Mouse (Mus musculus) midbrain, postnatal 0 days (tissue): ENCODE results near the gene Adcy3. TPM values are rescaled to one million over a fixed set of nuclear protein-coding genes. Genes with fewer than 3 reads are reported as not detected.

Experiments
- ATAC-seq: fragments of 200-750 bp; cut with Nextera tagmentation; 2 replicates; pipeline ENCODE4 v1.8.0; 2017; ENCODE audit warnings: moderate number of reproducible peaks, mild to moderate bottlenecking, moderate TSS enrichment, moderate library complexity; ENCODE audit not compliant: low FRiP score
- DNase-seq: peaks from one replicate; pipeline ENCODE4 v3.0.0-alpha.2; 2015; ENCODE audit warnings: low spot score
- H3K27ac ChIP-seq: fragments of 300-500 bp; sonication (generic); 2 replicates; pipeline ENCODE4 v1.5.1; 2014; ENCODE audit warnings: low read depth, mild to moderate bottlenecking, low read length, mixed read lengths
- H3K27me3 ChIP-seq: fragments of 300-500 bp; sonication (generic); 2 replicates; pipeline ENCODE4 v1.6.1; 2014; ENCODE audit warnings: low read length, control low read depth, mixed read lengths; ENCODE audit not compliant: insufficient read depth
- H3K36me3 ChIP-seq: fragments of 300-500 bp; sonication (generic); 2 replicates; pipeline ENCODE4 v1.6.1; 2014; ENCODE audit warnings: low read length, control low read depth, mixed read lengths; ENCODE audit not compliant: insufficient read depth
- H3K4me1 ChIP-seq: fragments of 300-500 bp; sonication (generic); 2 replicates; pipeline ENCODE4 v1.6.1; 2014; ENCODE audit warnings: mild to moderate bottlenecking, control low read depth, antibody characterized with exemption, low read length, mixed read lengths; ENCODE audit not compliant: insufficient read depth
- H3K4me2 ChIP-seq: fragments of 300-500 bp; sonication (generic); 2 replicates; pipeline ENCODE4 v1.6.1; 2014; ENCODE audit warnings: low read depth, mild to moderate bottlenecking, low read length, mixed read lengths; ENCODE audit not compliant: poor library complexity, severe bottlenecking
- H3K4me3 ChIP-seq: fragments of 300-500 bp; sonication (generic); 2 replicates; pipeline ENCODE4 v1.5.1; 2014; ENCODE audit warnings: low read depth, mild to moderate bottlenecking, low read length, moderate library complexity
- H3K9ac ChIP-seq: fragments of 300-500 bp; sonication (generic); replicated peaks from 2 replicates; pipeline ENCODE4 v1.6.1; 2014; ENCODE audit warnings: mild to moderate bottlenecking, low read length, moderate library complexity, mixed read lengths; ENCODE audit not compliant: poor library complexity, severe bottlenecking
- H3K9me3 ChIP-seq: fragments of 300-500 bp; sonication (generic); 2 replicates; pipeline ENCODE4 v1.6.1; 2016; ENCODE audit warnings: low read length, control low read depth
- CTCF ChIP-seq: IDR thresholded peaks from 2 replicates; pipeline ENCODE4 v1.5.1; 2016; ENCODE audit warnings: antibody characterized with exemption, mild to moderate bottlenecking
- WGBS: fragments of 180-500 bp; shearing (Covaris S2); extraction: QIAGEN DNeasy Blood & Tissue Kit; methylation state at CpG from one replicate; pipeline ENCODE4 v1.1.7; 2014; 5-methylcytosine and 5-hydroxymethylcytosine counted together
- polyA plus RNA-seq: library from polyadenylated mRNA; unstranded; fragments of >200 nt; fragmentation: Nextera tagmentation; extraction: Ambion mirVana; gene quantifications from 2 replicates; pipeline ENCODE4 v1.2.1, GENCODE M21; 2015
- total RNA-seq: library from RNA; depleted of rRNA; stranded (reverse); fragments of >200 nt; gene quantifications from 2 replicates; pipeline ENCODE4 v1.2.3, GENCODE M21; 2014

The Adcy3 gene
- total and polyA plus RNA-seq, 2 experiments from 2014 or later = 12.5 to 38.7 TPM

GRCm38 (mm10) chr12:4127346-4127745 is 5.6 kb upstream of the Adcy3 start:
- Histone ChIP-seq H3K4me1 (no peaks in the 10 kb centered on the region), H3K36me3 (no peaks in the 10 kb centered on the region), H3K4me2 (no peak overlapping the region), H3K27ac (no peak overlapping the region), H3K27me3 (no peaks in the 10 kb centered on the region), H3K4me3 (no peak overlapping the region), H3K9me3 (no peaks in the 10 kb centered on the region), H3K9ac (no peak overlapping the region)
- DNase-seq (no peak), ATAC-seq (no peak)
- WGBS = 77% methylated on average over 7 of the region's 7 CpGs
- TF ChIP-seq CTCF = no peak

- ATAC-seq (peak; percentile 51), DNase-seq (no peak)
- no peak for TF ChIP-seq CTCF
- peak overlapping the region; percentile 88 for H3K4me2 ChIP-seq
- H3K36me3 ChIP-seq = no peaks in the 10 kb centered on the region; the same call in 1 of the 2 replicates
- no peaks in the 10 kb centered on the region for H3K27me3 ChIP-seq
- peak overlapping the region; percentile 74 for H3K9ac ChIP-seq
- no peaks in the 10 kb centered on the region for H3K9me3 ChIP-seq
- peak overlapping the region; percentile 54 for H3K4me3 ChIP-seq
- H3K4me1 ChIP-seq = peaks cover 14% of the 10 kb centered on the region; the same call in 1 of the 2 replicates
- peak overlapping the region; percentile 83 for H3K27ac ChIP-seq
- 34% methylated on average over 11 of the region's 11 CpGs for WGBS
Measured at GRCm38 (mm10) chr12:4133847-4134212, 927 bp downstream of the Adcy3 start.

GRCm38 (mm10) chr12:4143179-4143578 is 10.3 kb downstream of the Adcy3 start:
- Histone ChIP-seq H3K4me1 (peaks cover 8% of the 10 kb centered on the region; the same call in 1 of the 2 replicates), H3K27ac (no peak overlapping the region), H3K9ac (no peak overlapping the region), H3K27me3 (no peaks in the 10 kb centered on the region), H3K4me2 (no peak overlapping the region), H3K9me3 (no peaks in the 10 kb centered on the region), H3K4me3 (no peak overlapping the region), H3K36me3 (0 out of 2 replicates have a peak, but pooled peaks cover 7% of the 10 kb centered on the region)
- 92% methylated on average over 5 of the region's 5 CpGs for WGBS
- DNase-seq = no peak
- no peak for ATAC-seq
- peak; percentile 36 for TF ChIP-seq CTCF

GRCm38 (mm10) chr12:4150936-4151335 is 18.0 kb downstream of the Adcy3 start:
- Histone ChIP-seq H3K27ac (no peak overlapping the region), H3K36me3 (no peaks in the 10 kb centered on the region), H3K9ac (no peak overlapping the region), H3K27me3 (no peaks in the 10 kb centered on the region), H3K9me3 (no peaks in the 10 kb centered on the region), H3K4me2 (no peak overlapping the region), H3K4me1 (no peaks in the 10 kb centered on the region), H3K4me3 (no peak overlapping the region)
- no peak for TF ChIP-seq CTCF
- 90% methylated on average over 2 of the region's 2 CpGs for WGBS
- no peak for ATAC-seq
- no peak for DNase-seq

GRCm38 (mm10) chr12:4151969-4152368 is 19.1 kb downstream of the Adcy3 start:
- no peak for DNase-seq
- Histone ChIP-seq H3K27me3 (no peaks in the 10 kb centered on the region), H3K4me3 (no peak overlapping the region), H3K4me1 (no peaks in the 10 kb centered on the region), H3K4me2 (no peak overlapping the region), H3K36me3 (no peaks in the 10 kb centered on the region), H3K27ac (no peak overlapping the region), H3K9me3 (no peaks in the 10 kb centered on the region), H3K9ac (no peak overlapping the region)
- WGBS = 81% methylated on average over 3 of the region's 3 CpGs
- ATAC-seq = no peak
- TF ChIP-seq CTCF = no peak

- Histone ChIP-seq H3K27me3 (no peaks in the 10 kb centered on the region), H3K36me3 (no peaks in the 10 kb centered on the region), H3K9me3 (no peaks in the 10 kb centered on the region), H3K4me3 (no peak overlapping the region), H3K4me2 (no peak overlapping the region), H3K27ac (no peak overlapping the region), H3K9ac (no peak overlapping the region), H3K4me1 (no peaks in the 10 kb centered on the region)
- DNase-seq (no peak), ATAC-seq (no peak)
- no peak for TF ChIP-seq CTCF
- 92% methylated on average over 2 of the region's 2 CpGs for WGBS
Measured at GRCm38 (mm10) chr12:4157466-4157865, 24.6 kb downstream of the Adcy3 start.
